Mouse (Mus musculus): ENCODE data around the gene S100z.

- TF ChIP-seq CTCF (IDR thresholded peaks at IDR 0.05; ENCODE audit: control insufficient read depth, insufficient read depth, insufficient read length): no peak
- no peak for TF ChIP-seq MYOG (IDR thresholded peaks at IDR 0.05; ENCODE audit: control insufficient read depth, extremely low read depth, insufficient read length)
- no peak for TF ChIP-seq USF1 (IDR thresholded peaks at IDR 0.05; ENCODE audit: low read depth)
- no peak for TF ChIP-seq MYOD1 (IDR thresholded peaks at IDR 0.05; ENCODE audit: control insufficient read depth, insufficient read length, low read depth)
- no peak for TF ChIP-seq MAX (IDR thresholded peaks at IDR 0.05)
Observed at GRCm38 (mm10) chr13:95431760-95432159, 46.8 kb downstream of the S100z start.

All from C2C12 (cell line).